Mouse (Mus musculus) thymus, adult 2 months (tissue): ENCODE measurements at regions not wholly inside any gene's neighbourhood (a gene's known extent, or its start where the extent isn't known, plus 50 kb on each side); places are given as distances from the start of the nearest gene placed in this dataset.

Experiments
- DNase-seq: peaks from one replicate; pipeline ENCODE4 v3.0.0; 2021
- H3K27ac ChIP-seq: fragments of 200-500 bp; 2 replicates; pipeline ENCODE4 v1.5.1; 2012; ENCODE audit warnings: low read length, control low read depth; ENCODE audit not compliant: control insufficient read depth, insufficient read depth
- H3K27me3 ChIP-seq: fragments of 200-500 bp; 2 replicates; pipeline ENCODE4 v1.6.1; 2012; ENCODE audit warnings: mild to moderate bottlenecking, low read length, moderate library complexity, mixed read lengths; ENCODE audit not compliant: control insufficient read depth, insufficient read depth
- H3K36me3 ChIP-seq: fragments of 200-500 bp; 2 replicates; pipeline ENCODE4 v1.6.1; 2012; ENCODE audit warnings: mild to moderate bottlenecking, low read length, moderate library complexity; ENCODE audit not compliant: control insufficient read depth, insufficient read depth
- H3K4me1 ChIP-seq: fragments of 200-500 bp; replicated peaks from 2 replicates; pipeline ENCODE4 v1.6.1; 2012; ENCODE audit warnings: low read length; ENCODE audit not compliant: control insufficient read depth, insufficient read depth
- H3K4me3 ChIP-seq: fragments of 200-500 bp; 2 replicates; pipeline ENCODE4 v1.5.1; 2012; ENCODE audit warnings: mild to moderate bottlenecking, low read length, control low read depth, moderate library complexity; ENCODE audit not compliant: control insufficient read depth, insufficient read depth
- CTCF ChIP-seq: fragments of 200-500 bp; IDR thresholded peaks from 2 replicates; pipeline ENCODE4 v1.5.1; 2012; ENCODE audit warnings: mild to moderate bottlenecking, control low read depth, low read length, moderate library complexity, borderline replicate concordance; ENCODE audit not compliant: control insufficient read depth, poor library complexity, insufficient read depth; ENCODE audit errors: extremely low read depth
- POLR2A ChIP-seq: fragments of 200-500 bp; IDR thresholded peaks from 2 replicates; pipeline ENCODE4 v1.6.1; 2012; ENCODE audit warnings: mild to moderate bottlenecking, low read length, control low read depth, moderate library complexity; ENCODE audit not compliant: control insufficient read depth, poor library complexity, insufficient read depth; ENCODE audit errors: extremely low read depth
- WGBS: fragments of 180-500 bp; shearing (Covaris S2); methylation state at CpG from one replicate; pipeline ENCODE4 v1.1.7; 2018; 5-methylcytosine and 5-hydroxymethylcytosine counted together

GRCm38 (mm10) chr14:99423334-99423733, 124.8 kb downstream of the Klf5 start:
- Histone ChIP-seq H3K4me3 (no peak overlapping the region), H3K36me3 (no peaks in the 10 kb centered on the region), H3K27me3 (no peaks in the 10 kb centered on the region), H3K4me1 (no peaks in the 10 kb centered on the region; the same call in 1 of the 2 replicates), H3K27ac (no peak overlapping the region)
- no peak for DNase-seq
- TF ChIP-seq POLR2A (no peak), CTCF (no peak)
- WGBS, result 91% methylated on average over 7 of the region's 7 CpGs

- DNase-seq, result no peak
- WGBS, result over 99% methylated on average over 3 of the region's 3 CpGs
- no peaks in the 10 kb centered on the region for H3K4me1 ChIP-seq
- TF ChIP-seq CTCF (no peak), POLR2A (no peak)
- H3K27me3 ChIP-seq, result no peaks in the 10 kb centered on the region
- H3K27ac ChIP-seq, result no peak overlapping the region
- H3K4me3 ChIP-seq, result no peak overlapping the region
- H3K36me3 ChIP-seq, result no peaks in the 10 kb centered on the region
These were observed 128.6 kb downstream of the Klf5 start for GRCm38 (mm10) chr14:99427049-99427448.

GRCm38 (mm10) chr14:99430323-99430722, 131.8 kb downstream of the Klf5 start:
- Histone ChIP-seq H3K27ac (no peak overlapping the region), H3K27me3 (no peaks in the 10 kb centered on the region), H3K4me3 (no peak overlapping the region), H3K4me1 (no peaks in the 10 kb centered on the region), H3K36me3 (no peaks in the 10 kb centered on the region)
- DNase-seq, result no peak
- 84% methylated on average over 4 of the region's 4 CpGs for WGBS
- TF ChIP-seq POLR2A, result no peak

- Histone ChIP-seq H3K36me3 (no peaks in the 10 kb centered on the region), H3K4me3 (no peak overlapping the region), H3K27me3 (no peaks in the 10 kb centered on the region), H3K27ac (no peak overlapping the region), H3K4me1 (no peaks in the 10 kb centered on the region)
- no peak for TF ChIP-seq CTCF
- TF ChIP-seq POLR2A, result no peak
- WGBS, result 96% methylated on average over 7 of the region's 7 CpGs
- DNase-seq, result no peak
These were observed 133.2 kb downstream of the Klf5 start for GRCm38 (mm10) chr14:99431697-99432096.

DNA sequence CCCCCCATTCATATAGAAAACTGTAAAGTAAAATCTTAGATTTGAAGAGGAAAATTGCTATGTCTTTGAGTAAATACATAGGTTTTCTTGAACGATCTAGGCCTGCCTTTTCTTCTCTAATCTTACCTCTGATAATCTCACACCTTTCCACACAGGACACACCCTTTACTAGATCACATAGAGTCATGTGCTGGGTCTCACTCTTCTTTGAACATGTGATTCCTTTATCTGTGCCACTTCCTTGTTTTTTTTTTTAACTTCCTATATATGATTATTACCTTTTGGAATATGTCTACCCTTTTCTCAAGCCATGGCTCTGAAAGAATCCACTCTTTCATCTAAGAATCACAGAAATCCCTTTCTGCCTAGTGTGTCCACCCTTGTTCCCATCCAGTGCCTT, 136.2 kb downstream of the Klf5 start:
- H3K4me3 ChIP-seq, result no peak overlapping the region
- no peaks in the 10 kb centered on the region for H3K4me1 ChIP-seq
- DNase-seq, result no peak
- no peaks in the 10 kb centered on the region for H3K27me3 ChIP-seq
- H3K27ac ChIP-seq, result no peak overlapping the region
- TF ChIP-seq CTCF, result no peak
- no peak for TF ChIP-seq POLR2A
- 92% methylated on average over 1 of the region's 1 CpGs for WGBS
- H3K36me3 ChIP-seq, result no peaks in the 10 kb centered on the region

- H3K4me1 ChIP-seq, result no peaks in the 10 kb centered on the region
- no peak for TF ChIP-seq POLR2A
- no peak for TF ChIP-seq CTCF
- no peak overlapping the region for H3K27ac ChIP-seq
- no peak for DNase-seq
- no peaks in the 10 kb centered on the region for H3K27me3 ChIP-seq
- H3K4me3 ChIP-seq, result no peak overlapping the region
- WGBS, result 89% methylated on average over 3 of the region's 3 CpGs
- H3K36me3 ChIP-seq, result no peaks in the 10 kb centered on the region
These were observed 137.0 kb downstream of the Klf5 start for GRCm38 (mm10) chr14:99435512-99435911.

- H3K4me3 ChIP-seq, result no peak overlapping the region
- TF ChIP-seq POLR2A (no peak), CTCF (no peak)
- 88% methylated on average over 1 of the region's 1 CpGs for WGBS
- H3K27me3 ChIP-seq, result no peaks in the 10 kb centered on the region
- no peak overlapping the region for H3K27ac ChIP-seq
- DNase-seq, result no peak
- no peaks in the 10 kb centered on the region for H3K36me3 ChIP-seq
- no peaks in the 10 kb centered on the region for H3K4me1 ChIP-seq
These were observed 137.6 kb downstream of the Klf5 start for GRCm38 (mm10) chr14:99436051-99436450.
